Mouse (Mus musculus) testis, adult 2 months (tissue): ENCODE measurements around the gene Ctf2.

Experiments used
- CTCF ChIP-seq: fragments of 200-500 bp; IDR thresholded peaks from 2 replicates; pipeline ENCODE4 v1.5.1; 2012; ENCODE audit warnings: low read depth, mild to moderate bottlenecking, inconsistent platforms, low read length, moderate library complexity; ENCODE audit not compliant: control insufficient read depth, insufficient read depth, insufficient replicate concordance
- POLR2A ChIP-seq: fragments of 200-500 bp; IDR thresholded peaks from 2 replicates; pipeline ENCODE4 v1.6.1; 2012; ENCODE audit warnings: low read depth, mild to moderate bottlenecking, inconsistent platforms, low read length, moderate library complexity; ENCODE audit not compliant: control insufficient read depth

- TF ChIP-seq CTCF: no peak
- TF ChIP-seq POLR2A: no peak
Observed at GRCm38 (mm10) chr7:127727898-127728297, 4.1 kb downstream of the Ctf2 start.
